Mouse (Mus musculus): ENCODE measurements at regions not wholly inside any gene's neighbourhood (a gene's known extent, or its start where the extent isn't known, plus 50 kb on each side); places are given as distances from the start of the nearest gene placed in this dataset.

GRCm38 (mm10) chr15:63017966-63018365 lies 827.0 kb downstream of the Gsdmc2 start:
- no peak for DNase-seq (ENCODE audit: extremely low spot score, low spot score)

DNA sequence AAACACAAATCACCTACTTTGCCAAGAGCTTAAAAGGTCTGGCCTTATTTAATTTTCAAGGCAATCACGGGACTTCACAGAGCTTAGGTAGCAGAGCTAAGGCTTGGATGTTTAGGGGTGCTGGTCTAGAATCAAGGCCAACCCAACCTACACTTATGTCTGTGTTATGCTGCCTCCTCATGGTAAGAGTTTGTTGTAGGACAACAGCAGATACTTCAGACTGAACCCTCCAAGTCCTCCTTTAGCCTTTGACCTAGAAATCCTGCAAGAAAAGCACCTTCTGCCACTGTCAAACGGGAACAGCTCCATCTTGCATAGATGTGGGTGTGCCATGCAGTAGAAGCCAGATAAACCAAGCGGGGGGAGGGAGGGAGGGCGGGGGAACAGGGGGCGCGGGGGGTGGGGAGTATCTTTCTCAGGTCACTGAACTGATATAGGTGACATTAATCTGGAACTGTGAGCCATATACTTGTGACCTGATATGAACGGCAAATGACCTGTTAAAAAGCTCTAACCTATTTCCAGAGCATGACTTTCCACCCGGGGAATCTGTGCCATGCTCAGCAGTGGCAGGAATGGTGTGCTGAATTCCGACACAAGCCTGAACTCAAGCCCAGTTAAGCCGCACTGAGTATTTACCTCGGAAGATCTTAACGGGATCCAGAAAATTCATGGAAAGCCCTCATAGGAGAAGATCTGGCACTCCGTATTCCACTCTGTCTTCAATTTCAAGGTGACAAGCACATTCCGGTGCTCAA lies 838.3 kb downstream of the Gsdmc2 start:
- DNase-seq (ENCODE audit: extremely low spot score, low spot score) = no peak

DNA sequence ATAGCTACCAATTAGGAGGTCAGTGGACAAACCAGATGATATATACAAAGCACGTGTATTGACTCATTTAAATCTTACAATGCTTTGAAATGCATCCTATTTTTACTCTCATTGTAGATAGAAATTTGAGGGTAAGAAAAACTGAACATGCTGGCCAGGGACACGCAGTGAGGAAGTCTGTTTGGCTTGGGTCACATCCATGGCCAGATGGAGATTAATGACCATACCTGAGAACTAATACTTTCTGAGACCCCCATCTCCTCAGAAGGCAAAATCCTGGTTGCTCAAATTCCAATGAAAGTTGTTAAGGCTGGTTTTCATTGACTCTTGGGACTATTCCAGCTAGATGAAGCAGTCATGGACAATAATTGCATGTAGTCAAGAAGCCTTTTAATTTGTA lies 850.3 kb downstream of the Gsdmc2 start:
- no peak for DNase-seq (ENCODE audit: extremely low spot score, low spot score)

- no peak for DNase-seq (ENCODE audit: extremely low spot score, low spot score)
Measured at GRCm38 (mm10) chr15:62986871-62987270, 858.1 kb downstream of the Gsdmc2 start.

DNA sequence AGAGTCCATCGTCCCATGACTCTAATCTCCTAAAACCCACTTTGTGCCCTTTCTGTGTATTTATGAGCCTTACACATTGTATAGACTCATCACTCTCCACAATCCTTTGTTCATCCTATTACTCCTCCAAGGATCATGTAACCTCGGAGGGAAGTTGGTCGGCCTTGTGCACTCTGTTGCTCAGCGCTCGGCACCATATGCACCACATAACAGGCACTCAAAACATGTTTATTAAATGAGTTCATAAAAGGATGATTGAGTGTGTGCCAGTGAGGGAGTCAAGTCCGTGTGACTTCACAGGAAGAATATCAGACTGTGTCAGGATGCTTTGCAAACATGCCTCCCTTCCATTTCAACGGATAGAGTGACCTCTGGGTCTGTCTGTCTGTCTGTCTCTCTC lies 858.8 kb downstream of the Gsdmc2 start:
- no peak for DNase-seq (ENCODE audit: extremely low spot score, low spot score)

DNA sequence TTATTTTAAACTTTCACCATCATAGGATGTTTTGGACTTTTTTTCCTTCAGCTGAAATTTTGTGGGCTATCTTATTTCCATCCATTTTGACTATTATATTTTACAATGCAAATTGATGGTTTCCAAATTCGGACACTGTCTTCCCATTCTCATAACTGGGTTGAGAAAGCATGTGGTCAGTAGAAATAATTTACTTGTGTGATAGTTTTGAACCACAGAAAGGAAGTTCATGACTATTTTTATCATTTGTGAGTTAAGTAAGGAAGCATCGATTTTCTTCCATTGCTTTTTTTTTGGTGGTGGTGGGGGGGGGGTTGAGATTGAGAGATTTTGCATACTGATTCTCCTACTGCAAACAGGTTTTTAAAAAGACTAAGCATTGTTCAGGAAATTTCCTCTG lies 874.4 kb downstream of the Gsdmc2 start:
- DNase-seq (ENCODE audit: extremely low spot score, low spot score) = no peak

GRCm38 (mm10) chr15:62962681-62963080 lies 882.3 kb downstream of the Gsdmc2 start:
- DNase-seq (ENCODE audit: extremely low spot score, low spot score) = no peak

GRCm38 (mm10) chr15:62960623-62961022 lies 884.4 kb downstream of the Gsdmc2 start:
- DNase-seq (ENCODE audit: extremely low spot score, low spot score) = no peak

- no peak for DNase-seq (ENCODE audit: extremely low spot score, low spot score)
Measured at GRCm38 (mm10) chr15:62958506-62959330, 886.3 kb downstream of the Gsdmc2 start.

GRCm38 (mm10) chr15:62954889-62955288 lies 890.1 kb downstream of the Gsdmc2 start:
- no peak for DNase-seq (ENCODE audit: extremely low spot score, low spot score)

GRCm38 (mm10) chr15:62954322-62954820 lies 890.6 kb downstream of the Gsdmc2 start:
- DNase-seq (ENCODE audit: extremely low spot score, low spot score) = no peak

- DNase-seq (ENCODE audit: extremely low spot score, low spot score) = no peak
Measured at GRCm38 (mm10) chr15:62953215-62953941, 891.6 kb downstream of the Gsdmc2 start.

GRCm38 (mm10) chr15:62952487-62953214 lies 892.3 kb downstream of the Gsdmc2 start:
- DNase-seq (ENCODE audit: extremely low spot score, low spot score) = no peak

GRCm38 (mm10) chr15:62939416-62939815 lies 905.6 kb downstream of the Gsdmc2 start:
- no peak for DNase-seq (ENCODE audit: extremely low spot score, low spot score)

GRCm38 (mm10) chr15:62937756-62938155 lies 907.2 kb downstream of the Gsdmc2 start:
- DNase-seq (ENCODE audit: extremely low spot score, low spot score) = no peak

DNA sequence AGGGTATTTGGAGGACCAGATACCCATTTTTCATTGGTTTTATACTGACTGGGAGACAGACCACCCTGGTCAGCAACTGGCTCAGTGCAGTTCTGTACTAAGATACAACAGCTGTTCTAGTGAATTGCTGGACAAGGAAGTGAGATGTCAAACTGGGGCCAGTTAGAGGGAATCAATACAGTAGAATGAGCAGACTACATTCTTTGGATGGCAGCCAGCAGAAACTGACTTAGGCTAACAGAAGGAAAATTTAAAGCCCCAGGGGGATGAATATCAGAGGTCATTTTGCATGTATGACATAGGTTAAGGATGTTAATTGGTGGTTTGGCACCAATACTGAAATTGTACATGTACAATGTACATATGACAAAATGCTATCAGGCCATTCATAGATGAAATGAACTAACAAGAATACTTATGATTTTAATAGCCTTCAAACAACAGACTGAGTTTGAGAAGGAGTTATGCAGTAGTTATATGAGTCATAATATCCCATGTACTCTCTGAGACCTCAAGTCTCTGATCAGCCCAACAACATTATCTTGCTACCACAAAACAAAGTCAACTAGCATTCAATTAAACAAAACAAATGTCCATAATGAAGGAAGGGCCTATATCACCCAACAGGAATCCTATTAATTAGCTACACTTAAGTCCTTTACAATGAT lies 910.3 kb downstream of the Gsdmc2 start:
- no peak for DNase-seq (ENCODE audit: extremely low spot score, low spot score)

DNA sequence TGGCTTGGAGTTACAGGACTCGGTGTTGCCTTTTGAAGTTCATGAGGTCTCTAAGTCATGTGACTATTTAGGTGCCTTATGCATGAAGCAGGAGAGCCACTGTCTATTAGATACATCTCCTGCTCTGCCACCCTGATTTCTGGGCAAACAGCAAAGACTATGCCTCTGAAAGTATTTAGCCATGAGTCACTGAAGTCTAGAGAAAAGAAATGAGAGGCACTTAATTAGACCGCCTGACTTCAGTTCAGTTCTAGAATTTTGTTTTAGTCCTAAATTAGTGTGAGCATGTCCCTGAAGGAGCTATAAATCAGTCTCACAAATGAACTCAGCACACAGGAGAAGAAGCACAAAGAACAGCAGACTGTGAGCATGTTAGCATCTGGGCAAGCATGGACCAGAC lies 924.5 kb downstream of the Gsdmc2 start:
- DNase-seq (ENCODE audit: extremely low spot score, low spot score) = no peak

DNA sequence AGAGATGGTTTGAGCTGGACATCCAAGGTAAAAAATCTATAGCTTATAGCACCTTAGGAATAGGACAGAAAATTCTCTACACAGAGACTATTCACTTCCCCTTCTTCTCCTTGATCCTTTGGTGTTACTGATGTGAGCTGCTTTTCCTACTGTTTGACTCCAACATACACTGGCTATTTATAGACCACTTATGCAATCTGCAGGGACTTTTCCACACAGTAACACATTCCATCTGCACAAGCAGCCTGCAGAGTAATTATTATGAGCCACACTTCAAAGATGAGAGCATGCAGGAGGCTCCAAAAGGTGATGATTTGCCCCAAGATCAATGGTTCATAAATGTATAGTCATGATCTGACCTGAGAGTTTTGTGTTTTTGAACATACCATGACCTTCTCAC lies 925.7 kb downstream of the Gsdmc2 start:
- no peak for DNase-seq (ENCODE audit: extremely low spot score, low spot score)

- no peak for DNase-seq (ENCODE audit: extremely low spot score, low spot score)
Measured at GRCm38 (mm10) chr15:62908379-62908778, 936.6 kb downstream of the Gsdmc2 start.

DNA sequence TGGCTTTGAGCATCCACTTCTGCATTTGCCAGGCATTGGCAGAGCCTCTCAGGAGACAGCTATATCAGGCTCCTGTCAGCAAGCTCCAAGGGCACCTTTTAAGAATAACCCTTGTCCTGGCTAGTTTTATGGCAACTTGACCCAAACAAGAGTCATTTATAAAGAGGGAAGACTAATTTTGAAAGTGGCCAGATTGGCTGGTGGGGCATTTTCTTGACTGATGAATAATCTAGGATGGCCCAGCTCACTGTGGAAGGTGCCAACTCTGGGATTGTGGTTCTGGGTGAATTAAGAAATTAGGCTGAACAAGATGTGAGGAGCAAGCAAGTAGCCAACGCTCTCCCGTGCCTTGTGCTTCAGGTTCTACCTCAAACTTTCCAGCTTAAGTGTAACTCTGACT lies 937.8 kb downstream of the Gsdmc2 start:
- DNase-seq (ENCODE audit: extremely low spot score, low spot score) = no peak

Data from neural tube, embryonic 10.5 days (tissue).